Mouse (Mus musculus) right cerebral cortex, postnatal 10 days (tissue): ENCODE results near the gene Mtch2.

Experiments
- DNase-seq, 2 experiments: peaks; one replicate each; pipeline ENCODE4 v3.0.0; 2021; ENCODE audit warnings: low spot score in 2 of 2

Gene Mtch2

GRCm38 (mm10) chr2:90906721-90907120 lies 59.8 kb downstream of the Mtch2 start:
- no peak for DNase-seq

- DNase-seq: no peak
Observed at GRCm38 (mm10) chr2:90910861-90911260, 63.9 kb downstream of the Mtch2 start.

DNA sequence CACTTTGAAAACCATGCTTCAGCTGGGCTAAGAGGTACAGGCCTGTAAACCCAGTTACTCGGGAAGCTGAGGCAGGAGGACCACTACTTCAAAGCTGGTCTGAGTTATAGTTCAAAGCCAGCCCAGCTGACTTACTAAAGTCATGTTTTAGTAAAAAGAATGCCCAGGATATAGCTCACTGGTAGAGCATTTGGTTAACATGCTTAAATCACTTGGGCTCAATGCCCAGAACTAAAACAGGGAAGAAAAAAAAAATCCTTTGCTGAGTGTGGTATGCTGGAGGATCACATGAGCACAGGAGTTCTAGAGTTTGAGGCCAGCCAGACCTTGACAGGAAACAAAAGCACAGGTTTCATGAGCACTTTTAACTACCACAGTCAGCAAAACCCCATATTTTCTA lies 64.7 kb downstream of the Mtch2 start:
- no peak for DNase-seq

DNA sequence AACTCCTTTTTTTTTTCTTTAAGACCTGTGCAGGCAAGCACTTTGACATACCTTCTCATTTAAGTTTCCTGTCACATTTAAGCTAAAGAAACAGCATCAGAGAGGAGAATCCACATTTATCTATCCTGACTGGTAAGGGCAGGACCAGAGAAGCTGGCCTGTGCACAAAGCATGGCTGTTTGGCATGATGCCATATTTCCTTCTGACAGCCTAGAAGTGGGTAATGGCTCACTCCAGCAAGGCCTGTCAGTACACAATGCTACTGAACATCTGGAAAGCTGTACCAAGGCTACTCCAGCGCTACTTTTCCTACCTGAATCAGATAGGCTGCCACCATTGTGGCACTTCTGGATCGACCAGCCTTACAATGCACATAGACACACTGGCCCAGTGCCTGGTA lies 66.7 kb downstream of the Mtch2 start:
- no peak for DNase-seq

- no peak for DNase-seq
Observed at GRCm38 (mm10) chr2:90915516-90915915, 68.6 kb downstream of the Mtch2 start.
